Mouse (Mus musculus): ENCODE results near the gene Dpep3. TPM values are rescaled to one million over a fixed set of nuclear protein-coding genes. Genes with fewer than 3 reads are reported as not detected.
"Not testable (repeated sequence)": the region's sequence is repeated elsewhere in the genome, so short reads cannot be mapped to it uniquely, and the experiment has no call there.

The Dpep3 gene
- polyA plus RNA-seq, 1 experiment from 2014 or later = not detected

- Histone ChIP-seq H3K36me3 (peaks cover 7% of the 10 kb centered on the region; the same call in 1 of the 2 replicates), H3K4me2 (replicated peaks) (no peak overlapping the region), H3K4me3 (no peak overlapping the region), H3K9me3 (no peaks in the 10 kb centered on the region), H3K27me3 (no peaks in the 10 kb centered on the region), H3K27ac (replicated peaks) (no peak overlapping the region), H3K4me1 (peaks cover 1% of the 10 kb centered on the region), H3K9ac (replicated peaks) (no peak overlapping the region)
- ATAC-seq (ENCODE audit: low FRiP score, low read depth) = no peak
- 80% methylated on average over 8 of the region's 8 CpGs for WGBS
Measured at GRCm38 (mm10) chr8:106004538-106005207, 25.4 kb upstream of the Dpep3 start.

GRCm38 (mm10) chr8:106001908-106002307 is 22.7 kb upstream of the Dpep3 start:
- Histone ChIP-seq H3K27me3 (no peaks in the 10 kb centered on the region), H3K4me3 (no peak overlapping the region), H3K9me3 (no peaks in the 10 kb centered on the region), H3K27ac (replicated peaks) (no peak overlapping the region), H3K4me2 (replicated peaks) (no peak overlapping the region), H3K4me1 (no peaks in the 10 kb centered on the region), H3K9ac (replicated peaks) (no peak overlapping the region), H3K36me3 (no peaks in the 10 kb centered on the region)
- 86% methylated on average over 4 of the region's 4 CpGs for WGBS
- no peak for ATAC-seq (ENCODE audit: low FRiP score, low read depth)

GRCm38 (mm10) chr8:105998971-105999370 is 19.7 kb upstream of the Dpep3 start:
- 91% methylated on average over 2 of the region's 2 CpGs for WGBS
- Histone ChIP-seq H3K36me3 (no peaks in the 10 kb centered on the region), H3K27me3 (no peaks in the 10 kb centered on the region), H3K4me3 (no peak overlapping the region), H3K9ac (replicated peaks) (no peak overlapping the region), H3K27ac (replicated peaks) (no peak overlapping the region), H3K4me2 (replicated peaks) (no peak overlapping the region), H3K4me1 (no peaks in the 10 kb centered on the region), H3K9me3 (no peaks in the 10 kb centered on the region)
- no peak for ATAC-seq (ENCODE audit: low FRiP score, low read depth)

- 71% methylated on average over 7 of the region's 7 CpGs for WGBS
- Histone ChIP-seq H3K27me3 (0 out of 2 replicates have a peak, but pooled peaks cover 3% of the 10 kb centered on the region), H3K4me3 (no peak overlapping the region), H3K4me1 (no peaks in the 10 kb centered on the region), H3K4me2 (replicated peaks) (no peak overlapping the region), H3K9me3 (no peaks in the 10 kb centered on the region), H3K9ac (replicated peaks) (no peak overlapping the region), H3K27ac (replicated peaks) (no peak overlapping the region), H3K36me3 (no peaks in the 10 kb centered on the region)
- ATAC-seq (ENCODE audit: low FRiP score, low read depth) = no peak
Measured at GRCm38 (mm10) chr8:105996359-105996758, 17.1 kb upstream of the Dpep3 start.

GRCm38 (mm10) chr8:105993226-105993625 is 14.0 kb upstream of the Dpep3 start:
- Histone ChIP-seq H3K27me3 (peaks cover 9% of the 10 kb centered on the region), H3K4me2 (replicated peaks) (no peak overlapping the region), H3K27ac (replicated peaks) (no peak overlapping the region), H3K9ac (replicated peaks) (no peak overlapping the region), H3K4me1 (no peaks in the 10 kb centered on the region), H3K4me3 (no peak overlapping the region), H3K36me3 (no peaks in the 10 kb centered on the region), H3K9me3 (no peaks in the 10 kb centered on the region)
- no peak for ATAC-seq (ENCODE audit: low FRiP score, low read depth)
- 59% methylated on average over 4 of the region's 4 CpGs for WGBS

GRCm38 (mm10) chr8:105992499-105992898 is 13.3 kb upstream of the Dpep3 start:
- no peak overlapping the region for H3K27ac ChIP-seq (replicated peaks)
- WGBS = 66% methylated on average over 5 of the region's 5 CpGs
- H3K4me1 ChIP-seq = no peaks in the 10 kb centered on the region
- no peaks in the 10 kb centered on the region for H3K36me3 ChIP-seq
- peaks cover 9% of the 10 kb centered on the region for H3K27me3 ChIP-seq
- no peak overlapping the region for H3K9ac ChIP-seq (replicated peaks)
- H3K4me3 ChIP-seq = no peak overlapping the region
- H3K4me2 ChIP-seq (replicated peaks) = no peak overlapping the region
- no peaks in the 10 kb centered on the region for H3K9me3 ChIP-seq
- ATAC-seq (ENCODE audit: low FRiP score, low read depth) = no peak

- Histone ChIP-seq H3K4me1 (no peaks in the 10 kb centered on the region), H3K27me3 (peaks cover 9% of the 10 kb centered on the region), H3K4me2 (replicated peaks) (no peak overlapping the region), H3K27ac (replicated peaks) (no peak overlapping the region), H3K9ac (replicated peaks) (no peak overlapping the region), H3K4me3 (no peak overlapping the region), H3K9me3 (no peaks in the 10 kb centered on the region), H3K36me3 (no peaks in the 10 kb centered on the region)
- ATAC-seq (ENCODE audit: low FRiP score, low read depth) = no peak
- 78% methylated on average over 2 of the region's 2 CpGs for WGBS
Measured at GRCm38 (mm10) chr8:105991546-105991945, 12.3 kb upstream of the Dpep3 start.

- H3K27ac ChIP-seq (replicated peaks) = no peak within 1 kb of the TSS
- no peak within 1 kb of the TSS for H3K4me3 ChIP-seq
- no peaks in the 10 kb centered on the region for H3K36me3 ChIP-seq
- H3K4me1 ChIP-seq = no peaks in the 10 kb centered on the region
- H3K4me2 ChIP-seq (replicated peaks) = peak within 1 kb of the TSS; percentile 32; the same call in 1 of the 2 replicates
- H3K27me3 ChIP-seq = peaks cover 9% of the 10 kb centered on the region
- peak; percentile 68; the same call in 1 of the 2 replicates for ATAC-seq (ENCODE audit: low FRiP score, low read depth)
- WGBS = 14% methylated on average over 15 of the region's 15 CpGs
- H3K9ac ChIP-seq (replicated peaks) = no peak within 1 kb of the TSS
- no peaks in the 10 kb centered on the region for H3K9me3 ChIP-seq
Measured at GRCm38 (mm10) chr8:105990856-105991387, 11.7 kb upstream of the Dpep3 start, which contains the start of gene Dus2. Gene Dus2, plus strand, starts transcription at chr8:105991337.

- Histone ChIP-seq H3K27me3 (peaks cover 9% of the 10 kb centered on the region), H3K27ac (replicated peaks) (no peak overlapping the region), H3K4me1 (no peaks in the 10 kb centered on the region), H3K36me3 (no peaks in the 10 kb centered on the region), H3K9me3 (no peaks in the 10 kb centered on the region), H3K4me2 (replicated peaks) (no peak overlapping the region), H3K9ac (replicated peaks) (no peak overlapping the region), H3K4me3 (no peak overlapping the region)
- 91% methylated on average over 11 of the region's 11 CpGs for WGBS
- ATAC-seq (ENCODE audit: low FRiP score, low read depth) = no peak
Measured at GRCm38 (mm10) chr8:105988546-105988945, 9.3 kb upstream of the Dpep3 start.

GRCm38 (mm10) chr8:105983406-105983805 is 4.2 kb upstream of the Dpep3 start:
- H3K27me3 ChIP-seq; H3K36me3 ChIP-seq; H3K9me3 ChIP-seq; ATAC-seq (ENCODE audit: low FRiP score, low read depth); H3K27ac ChIP-seq (replicated peaks); H3K9ac ChIP-seq (replicated peaks); H3K4me3 ChIP-seq; H3K4me1 ChIP-seq; H3K4me2 ChIP-seq (replicated peaks): not testable (repeated sequence)
- WGBS = 87% methylated on average over 11 of the region's 11 CpGs

GRCm38 (mm10) chr8:105981146-105981545 is 1.9 kb upstream of the Dpep3 start:
- H3K9me3 ChIP-seq = no peaks in the 10 kb centered on the region
- H3K4me1 ChIP-seq = no peaks in the 10 kb centered on the region
- no peak overlapping the region for H3K27ac ChIP-seq (replicated peaks)
- H3K36me3 ChIP-seq = no peaks in the 10 kb centered on the region
- H3K9ac ChIP-seq (replicated peaks) = no peak overlapping the region
- no peak for ATAC-seq (ENCODE audit: low FRiP score, low read depth)
- WGBS = 89% methylated on average over 1 of the region's 1 CpGs
- H3K4me3 ChIP-seq = no peak overlapping the region
- H3K4me2 ChIP-seq (replicated peaks) = no peak overlapping the region
- H3K27me3 ChIP-seq = no peaks in the 10 kb centered on the region

- Histone ChIP-seq H3K4me2 (replicated peaks) (no peak overlapping the region), H3K4me3 (no peak overlapping the region), H3K9me3 (no peaks in the 10 kb centered on the region), H3K9ac (replicated peaks) (no peak overlapping the region), H3K27ac (replicated peaks) (no peak overlapping the region), H3K27me3 (no peaks in the 10 kb centered on the region), H3K36me3 (no peaks in the 10 kb centered on the region), H3K4me1 (no peaks in the 10 kb centered on the region)
- ATAC-seq (ENCODE audit: low FRiP score, low read depth) = no peak
- 64% methylated on average over 7 of the region's 7 CpGs for WGBS
Measured at GRCm38 (mm10) chr8:105975363-105975762, 3.9 kb downstream of the Dpep3 start.
